Mouse (Mus musculus) urinary bladder, postnatal 25 days (tissue): ENCODE results near the gene Ubxn2a.
"Not testable (repeated sequence)": the region's sequence is repeated elsewhere in the genome, so short reads cannot be mapped to it uniquely, and the experiment has no call there.

Source experiments
- DNase-seq: peaks from one replicate; pipeline ENCODE4 v3.0.0; 2022; ENCODE audit warnings: low spot score

Gene Ubxn2a

DNA sequence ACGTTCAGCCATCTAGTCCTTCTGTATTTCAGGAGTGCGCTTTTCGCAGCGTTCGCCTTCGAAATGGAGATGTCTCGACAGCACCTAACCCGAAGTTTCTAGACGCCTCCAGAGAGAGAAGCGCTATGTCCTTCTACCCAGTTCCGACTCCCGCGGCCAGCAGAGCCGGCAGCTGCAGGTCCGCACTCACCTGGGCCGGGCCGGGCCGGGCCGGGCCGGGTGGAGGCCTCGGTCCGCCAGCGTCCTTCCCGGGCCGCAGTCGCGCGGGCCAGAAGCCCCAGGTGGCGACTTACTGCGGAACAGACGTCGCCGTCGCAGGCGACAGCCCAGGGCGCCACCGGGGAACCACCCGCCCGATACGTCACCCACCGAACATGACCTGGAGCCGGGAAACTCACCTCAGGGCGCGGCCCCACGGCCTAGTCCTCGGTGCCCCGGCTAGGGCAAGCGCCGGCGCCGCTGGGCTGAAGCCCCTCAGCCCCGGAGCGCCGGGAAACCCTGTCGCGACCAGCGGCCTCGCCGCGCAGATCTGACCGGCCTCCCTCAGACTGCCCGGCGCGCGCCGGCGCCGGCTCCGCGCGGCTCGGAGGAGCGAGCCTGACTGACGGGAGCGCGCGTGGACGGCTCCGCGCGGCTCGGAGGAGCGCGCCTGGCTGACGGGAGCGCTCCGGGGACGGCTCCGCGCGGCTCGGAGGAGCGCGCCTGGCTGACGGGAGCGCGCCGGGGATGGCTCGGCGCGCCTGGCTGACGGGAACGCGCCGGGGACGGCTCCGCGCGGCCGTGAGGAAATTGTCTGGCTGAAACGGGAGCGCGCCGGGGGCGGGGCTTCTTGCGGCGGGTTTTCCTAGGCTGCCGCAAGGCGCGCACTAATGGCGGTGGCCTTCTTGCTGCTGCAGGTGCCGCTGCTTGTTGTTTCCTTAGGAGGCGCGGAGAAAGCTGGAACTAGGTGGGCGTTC is at the start of gene Ubxn2a:
TSS of gene Ubxn2a (minus strand) at position 755 of the 956 bp plus-strand sequence.
- peak; percentile 97 for DNase-seq

DNA sequence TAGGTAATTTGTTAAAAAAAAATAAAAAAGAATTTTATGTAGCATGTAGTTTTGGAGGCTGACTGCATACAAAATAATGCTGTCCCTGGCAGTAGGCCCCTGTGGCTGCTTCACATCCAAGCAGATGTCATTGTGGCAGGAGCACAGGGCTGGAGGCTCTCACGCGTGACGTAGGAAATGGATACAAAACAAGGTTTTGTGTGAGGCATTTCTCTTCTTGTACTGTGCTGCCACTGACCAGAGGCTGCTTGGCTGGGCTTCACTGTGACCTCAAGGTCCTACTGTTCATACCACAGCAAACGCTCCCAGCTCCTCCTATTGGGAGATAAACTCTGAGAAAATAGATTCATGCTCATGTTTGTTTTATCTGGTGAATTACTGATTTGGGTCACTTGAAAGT is 45.7 kb upstream of the Ubxn2a start:
- no peak for DNase-seq

DNA sequence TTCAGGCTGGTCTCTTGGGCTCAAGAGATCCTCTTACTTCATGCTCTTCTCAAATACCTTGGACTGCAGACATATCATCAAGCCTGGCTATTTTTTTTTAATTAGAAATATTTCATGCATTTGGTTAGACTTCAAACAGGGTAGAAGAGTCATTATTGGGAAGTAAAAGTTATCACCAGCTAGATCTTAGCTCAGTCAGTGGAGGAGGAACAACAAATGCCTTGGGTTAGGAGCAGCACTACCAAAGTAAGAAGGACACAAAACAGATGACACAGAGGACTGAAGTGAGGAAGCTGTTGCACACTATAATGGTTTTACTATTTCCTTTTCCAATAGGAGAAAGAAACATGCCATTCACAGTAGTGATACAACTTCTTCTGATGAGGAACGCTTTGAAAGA is 44.8 kb upstream of the Ubxn2a start:
- no peak for DNase-seq

DNA sequence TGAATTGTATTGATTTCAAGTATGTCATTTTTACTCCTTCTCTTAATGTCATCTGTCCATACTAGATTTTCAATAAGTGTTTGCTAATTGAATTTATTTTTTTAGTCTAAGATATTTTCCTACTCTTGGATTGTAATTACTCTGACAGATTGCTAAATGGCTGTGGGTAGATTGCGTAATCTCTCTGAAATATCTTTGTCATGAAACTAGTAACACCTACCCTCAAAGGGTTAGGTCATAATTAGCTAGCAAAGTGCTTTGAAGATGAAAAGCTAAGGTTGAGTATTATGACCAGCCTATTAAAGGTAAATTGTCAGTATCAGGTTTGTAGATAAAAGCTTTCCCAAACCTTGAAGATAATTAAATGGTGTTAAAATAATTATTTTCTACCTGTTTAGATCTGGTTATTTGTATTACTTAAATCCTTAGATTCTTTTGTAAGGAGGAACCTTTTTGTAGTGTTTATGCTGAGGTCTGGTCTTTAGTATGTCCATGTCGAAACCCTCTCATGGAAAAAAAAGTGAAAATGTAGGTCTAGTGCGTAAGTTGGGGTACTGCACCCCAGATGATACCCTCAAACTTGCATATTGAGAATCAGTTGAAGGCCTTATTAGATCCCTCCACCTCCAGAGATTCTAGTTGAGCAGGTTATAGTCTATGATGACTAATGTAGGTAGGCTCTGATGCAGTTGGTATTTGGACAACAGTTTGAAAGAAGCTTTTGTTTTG is 23.5 kb upstream of the Ubxn2a start:
- DNase-seq: no peak

DNA sequence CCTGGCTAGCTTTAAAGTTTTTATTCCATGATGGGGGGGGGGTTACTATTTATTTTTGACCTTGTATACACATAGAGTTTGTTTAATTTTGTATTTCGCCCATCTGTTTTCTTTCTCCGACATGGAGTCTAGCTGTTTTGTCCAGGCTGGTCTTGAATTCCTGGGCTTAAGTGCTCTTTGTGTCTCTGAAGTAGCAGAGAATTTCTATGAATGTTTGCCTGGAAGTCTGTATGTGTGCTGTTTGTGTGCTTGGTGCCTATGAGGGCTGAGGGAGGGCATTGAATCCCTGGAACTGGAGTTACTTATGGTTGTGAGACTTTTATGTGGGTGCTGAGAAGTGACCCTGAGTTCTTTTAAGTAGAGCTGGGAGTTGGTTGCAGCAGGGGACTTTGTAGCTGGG is 20.7 kb upstream of the Ubxn2a start:
- no peak for DNase-seq

DNA sequence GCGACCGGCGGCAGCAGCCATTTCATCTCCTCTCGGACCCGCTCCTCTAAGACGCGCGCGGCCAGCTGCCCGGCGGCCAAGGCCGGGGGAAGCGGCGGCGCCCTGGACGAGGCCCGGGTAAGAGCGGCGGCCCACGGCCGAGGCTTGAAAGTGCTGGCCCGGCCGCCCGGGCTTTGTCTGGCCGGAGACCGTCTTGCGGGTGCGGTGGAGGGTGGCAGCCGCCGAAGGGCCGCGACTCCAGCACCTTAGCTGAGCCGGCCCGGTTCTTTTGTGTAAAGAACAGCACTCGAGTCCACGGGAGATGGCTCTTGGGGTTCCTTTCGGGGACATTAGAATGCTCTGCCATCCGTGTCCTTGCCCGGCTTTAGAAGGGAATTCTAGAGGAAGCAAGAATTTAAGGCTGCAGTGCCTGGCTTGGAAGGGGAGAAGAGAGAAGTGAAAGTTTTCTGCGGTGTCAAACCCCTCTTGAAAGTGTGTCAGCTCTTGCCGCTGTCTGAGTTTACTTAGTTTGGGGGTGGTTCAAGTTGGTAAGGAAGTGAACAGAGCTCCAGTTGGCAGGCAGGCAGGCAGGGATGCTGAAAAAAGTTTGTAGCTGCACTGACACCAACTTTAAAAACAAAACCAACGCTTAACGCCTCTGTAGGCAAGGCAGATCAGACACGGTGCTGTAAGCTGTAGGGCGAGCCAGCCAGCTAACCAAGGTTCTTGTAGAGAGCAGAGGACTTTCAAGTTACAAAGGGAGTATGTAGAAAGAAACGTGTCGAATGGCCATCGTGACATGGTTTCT is 10.5 kb upstream of the Ubxn2a start:
- peak; percentile 47 for DNase-seq

DNA sequence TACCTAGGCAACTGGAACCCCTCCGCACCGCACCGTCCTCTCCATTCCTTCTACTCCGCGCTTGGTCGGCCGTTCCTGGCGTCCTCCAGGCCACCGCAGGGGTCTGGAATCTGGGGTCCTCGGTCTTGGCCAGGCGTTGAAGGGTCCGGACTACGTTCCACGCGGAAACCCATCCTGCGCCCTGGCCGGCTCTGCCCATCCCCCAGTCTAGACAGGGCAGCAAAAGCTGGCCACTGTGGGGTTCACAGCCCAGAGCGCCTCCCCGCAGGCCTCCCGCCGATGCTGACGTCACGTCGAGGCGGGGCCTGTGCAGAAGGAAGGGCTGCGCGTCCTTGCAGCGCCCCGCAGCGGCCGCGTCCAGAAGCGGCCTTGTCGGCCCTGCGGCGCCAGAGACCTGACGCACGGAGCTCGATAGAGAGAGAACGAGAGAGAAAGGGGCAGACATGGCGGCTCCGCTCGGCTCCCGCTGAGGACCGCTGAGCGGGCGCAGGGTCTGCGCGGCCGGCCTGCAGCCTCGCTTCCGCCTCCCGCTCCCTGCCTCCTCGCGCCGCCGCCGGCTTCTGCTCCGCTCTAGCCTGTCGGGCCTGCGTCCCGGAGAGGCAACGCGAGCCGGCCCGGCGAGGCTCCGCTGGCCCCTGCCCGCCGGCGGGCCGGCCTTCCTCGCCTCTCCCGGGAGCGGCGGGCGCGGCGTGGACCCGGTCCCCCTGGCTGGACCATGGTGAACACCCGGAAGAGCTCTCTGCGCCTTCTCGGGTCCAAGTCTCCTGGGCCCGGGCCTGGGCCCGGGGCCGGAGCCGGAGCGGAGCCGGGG is 9.7 kb upstream of the Ubxn2a start, which contains the start of gene Atad2b:
TSS of gene Atad2b (plus strand) at position 360 of the 811 bp plus-strand sequence.
- DNase-seq: peak; percentile 98

DNA sequence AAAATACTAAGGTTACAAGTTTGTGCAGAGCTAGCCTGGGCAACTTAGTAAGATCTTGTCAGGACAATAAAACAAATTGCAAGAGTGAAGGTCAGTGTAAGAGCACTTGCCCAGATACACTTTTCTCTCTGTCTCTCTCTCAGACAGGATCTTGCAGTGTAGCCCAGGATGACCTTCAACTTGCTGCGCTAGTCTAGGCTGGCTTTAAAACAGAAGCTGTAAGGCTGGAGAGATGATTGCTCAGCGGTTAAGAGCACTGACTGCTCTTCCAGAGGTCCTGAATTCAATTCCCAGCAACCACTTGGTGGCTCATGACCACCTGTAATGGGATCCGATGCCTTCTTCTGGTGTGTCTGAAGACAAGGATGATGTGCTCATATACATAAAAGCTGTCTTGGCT is 7.4 kb upstream of the Ubxn2a start:
- DNase-seq: no peak

DNA sequence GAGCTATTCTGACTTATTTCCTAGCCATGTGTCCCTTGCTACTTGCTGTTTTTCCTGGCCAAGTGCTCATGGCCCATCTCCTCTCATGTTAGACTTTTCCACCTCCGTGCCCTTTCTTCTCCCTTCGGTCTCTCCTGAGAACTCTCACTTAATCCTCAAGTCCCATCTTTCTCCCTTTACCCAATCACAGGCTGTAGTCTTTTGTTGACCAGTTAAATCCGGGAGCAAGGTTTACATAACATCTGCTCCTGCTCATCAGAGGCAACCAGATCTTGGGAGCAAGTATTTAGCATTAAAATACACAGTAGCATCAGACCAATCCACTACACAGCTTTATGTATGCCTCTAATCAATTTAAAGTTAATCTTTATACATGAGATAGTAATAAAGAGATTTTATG is 6.9 kb upstream of the Ubxn2a start:
- no peak for DNase-seq

DNA sequence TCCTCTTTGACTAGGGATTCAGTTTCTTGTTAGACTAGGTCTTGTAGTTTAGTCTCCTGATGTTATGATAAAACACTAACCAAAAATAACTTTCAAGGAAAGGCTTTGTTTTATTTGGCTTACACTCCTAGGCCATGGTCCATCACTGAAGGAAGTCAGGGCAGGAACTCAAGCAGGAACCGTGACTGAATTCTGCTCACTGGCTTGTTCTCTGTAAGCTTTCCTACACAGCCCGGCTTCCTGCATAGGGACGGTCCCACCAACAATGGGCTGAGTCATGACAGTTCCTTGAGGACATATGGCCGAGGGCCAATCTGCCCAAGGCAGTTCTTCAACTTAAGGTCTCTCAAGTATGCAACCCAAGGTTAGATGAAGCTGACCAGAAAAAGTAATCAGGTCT is 4.2 kb upstream of the Ubxn2a start:
- DNase-seq: no peak

DNA sequence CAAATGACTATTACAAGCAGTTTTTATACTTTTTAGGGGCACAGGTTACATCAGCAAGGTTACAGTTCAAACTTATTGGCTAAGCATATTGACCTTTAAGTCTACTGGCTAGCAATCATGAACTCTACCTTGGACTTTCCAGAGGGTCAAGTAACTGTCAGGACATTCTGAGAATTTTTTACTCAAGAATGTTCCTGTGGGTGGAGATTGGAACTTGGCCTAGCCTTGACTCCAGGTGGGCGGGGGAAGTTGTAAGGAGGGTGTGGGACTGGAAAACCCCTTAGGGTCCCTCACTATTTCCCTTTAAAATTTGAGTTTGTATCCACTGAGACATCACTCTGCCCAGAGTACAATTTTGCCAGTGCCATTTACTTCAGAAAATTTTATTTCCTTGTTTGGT is 3.0 kb upstream of the Ubxn2a start:
- not testable (repeated sequence) for DNase-seq

DNA sequence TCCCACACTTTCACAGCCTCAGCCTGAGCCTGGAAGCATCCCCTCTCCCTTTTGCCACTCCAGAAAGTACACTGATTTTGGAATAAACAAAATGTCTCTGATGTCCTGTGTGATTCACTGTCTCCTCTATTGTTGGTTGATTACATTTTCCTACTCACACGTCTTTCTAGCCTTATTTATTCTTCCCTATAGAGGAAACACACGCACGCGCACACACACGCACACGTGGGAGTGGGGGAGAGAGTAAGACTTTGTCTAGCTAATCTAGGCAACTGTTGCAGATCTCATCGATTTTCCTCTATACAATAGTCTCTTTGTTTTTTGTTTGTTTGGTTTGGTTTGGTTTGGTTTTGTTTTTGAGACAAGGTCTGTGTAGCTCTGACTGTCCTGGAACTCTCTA is 886 bp upstream of the Ubxn2a start:
- no peak for DNase-seq

DNA sequence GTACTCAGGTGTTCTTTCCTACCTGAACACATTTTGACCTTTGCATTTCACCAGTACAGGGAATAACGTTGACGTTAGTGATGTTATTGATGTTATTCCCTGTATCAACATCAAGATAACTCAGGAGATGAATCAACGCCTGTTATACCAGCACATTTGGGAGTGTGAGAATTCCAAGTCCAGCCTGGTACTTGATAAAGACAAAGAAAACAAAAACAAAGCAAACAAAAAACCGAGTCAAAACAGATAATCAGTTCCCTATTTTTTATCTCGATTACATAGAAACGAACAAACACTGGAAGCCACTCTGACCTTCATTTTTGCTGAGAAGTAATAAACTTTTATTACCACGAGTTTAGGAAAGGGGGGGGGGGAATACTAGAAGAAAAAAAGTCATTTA is 1.0 kb downstream of the Ubxn2a start:
- DNase-seq: no peak

DNA sequence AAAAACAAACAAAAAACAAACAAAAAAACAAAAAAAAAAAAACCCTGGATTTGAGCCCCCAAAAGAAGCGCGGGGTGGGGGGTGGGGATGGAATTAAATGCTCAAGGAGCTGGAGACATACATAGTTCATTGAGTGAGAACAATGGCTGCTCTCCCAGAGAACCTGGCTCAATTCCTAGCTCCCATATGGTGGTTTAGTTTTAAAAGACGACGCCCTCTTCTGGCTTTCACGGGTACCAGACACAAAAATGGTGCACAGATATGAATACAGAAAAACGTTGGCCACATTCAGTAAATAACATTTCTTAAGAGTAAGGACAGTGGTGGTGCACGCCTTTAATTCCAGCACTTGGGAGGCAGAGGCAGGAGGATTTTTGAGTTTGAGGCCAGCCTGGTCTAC is 1.6 kb downstream of the Ubxn2a start:
- no peak for DNase-seq

DNA sequence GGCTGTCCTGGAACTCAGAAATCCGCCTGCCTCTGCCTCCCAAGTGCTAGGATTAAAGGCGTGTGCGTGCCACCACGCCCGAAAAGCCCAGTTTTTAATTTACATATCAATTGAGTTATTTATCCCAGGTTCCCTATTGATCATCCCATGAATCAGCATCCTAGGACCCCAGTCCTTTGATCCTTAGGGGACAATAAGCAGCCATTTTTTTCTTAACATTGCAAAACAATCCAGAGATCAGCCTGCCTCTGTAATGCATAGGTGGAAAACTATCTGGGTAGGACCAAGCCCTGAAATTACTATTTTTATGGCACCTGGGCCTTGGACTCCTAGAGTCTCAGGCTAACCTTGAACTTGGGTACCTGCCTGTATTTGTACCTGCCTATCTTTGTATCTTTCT is 9.5 kb downstream of the Ubxn2a start:
- DNase-seq: no peak

DNA sequence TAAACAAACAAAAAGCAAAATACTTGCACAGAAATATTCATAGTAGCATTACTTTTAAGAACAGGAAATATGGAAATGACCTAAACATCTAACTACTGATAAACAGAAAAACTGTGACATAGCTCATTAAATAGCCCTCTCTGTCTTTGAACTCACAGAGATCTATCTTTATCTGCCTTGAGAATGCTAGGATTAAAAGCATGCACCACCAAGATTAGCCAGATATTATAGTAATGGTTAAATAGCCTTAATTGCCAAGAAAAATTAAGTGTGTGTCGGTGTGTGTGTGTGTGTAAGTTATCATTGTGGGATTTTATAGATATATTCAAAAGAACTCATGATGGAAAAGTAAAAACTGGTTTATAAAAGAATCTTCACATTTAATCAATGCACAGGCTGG is 17.6 kb downstream of the Ubxn2a start:
- no peak for DNase-seq

DNA sequence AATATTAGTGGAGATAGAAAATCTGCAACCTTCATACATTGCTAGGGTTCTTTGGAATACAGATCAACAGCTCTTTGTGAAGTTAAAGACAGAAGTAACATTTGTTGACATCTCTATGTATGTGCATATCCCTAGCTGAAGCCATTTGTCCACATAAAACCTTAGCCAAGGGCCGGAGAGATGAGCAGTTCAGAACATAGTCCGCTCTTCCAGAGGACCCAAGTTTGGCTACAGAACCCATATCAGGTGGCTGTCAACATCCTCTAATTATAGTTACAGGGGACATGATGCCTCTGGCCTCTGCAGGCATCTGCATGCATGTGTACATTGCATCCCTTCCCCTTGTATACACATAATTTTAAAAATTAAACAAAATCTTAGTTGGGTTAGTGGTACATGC is 18.3 kb downstream of the Ubxn2a start:
- DNase-seq: no peak

DNA sequence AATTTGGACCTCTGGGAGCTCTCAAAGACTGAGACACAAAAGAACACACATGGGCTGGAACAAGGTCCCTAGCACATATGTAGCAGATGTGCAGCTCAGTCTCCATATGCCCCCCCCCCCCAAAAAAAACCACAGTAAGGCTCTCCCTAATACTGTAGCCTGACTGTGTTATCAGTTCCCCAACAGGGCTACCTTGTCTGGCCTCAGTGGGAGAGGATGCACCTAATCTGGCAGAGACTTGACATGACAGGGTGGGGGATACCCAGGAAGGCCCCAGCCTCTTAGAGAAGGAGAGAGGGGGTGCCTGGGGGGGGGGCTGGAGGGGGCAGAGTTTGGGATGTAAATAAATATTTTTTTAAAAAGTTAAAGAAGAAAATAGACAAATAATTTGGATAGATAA is 18.8 kb downstream of the Ubxn2a start:
- DNase-seq: no peak

DNA sequence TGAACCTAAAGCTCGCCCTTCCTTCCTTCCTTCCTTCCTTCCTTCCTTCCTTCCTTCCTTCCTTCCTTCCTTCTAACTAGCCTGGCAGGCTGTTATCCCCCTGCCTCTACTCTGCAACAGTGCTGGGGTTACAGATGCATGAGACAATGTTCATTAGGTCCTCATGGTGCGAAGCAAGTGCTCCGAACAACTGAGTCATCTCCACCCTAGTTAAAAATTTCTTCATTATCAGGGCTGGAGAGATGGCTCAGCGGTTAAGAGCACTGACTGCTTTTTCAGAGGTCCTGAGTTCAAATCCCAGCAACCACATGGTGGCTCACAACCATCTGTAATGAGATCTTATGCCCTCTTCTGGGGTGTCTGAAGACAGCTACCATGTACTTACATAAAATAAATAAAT is 20.9 kb downstream of the Ubxn2a start:
- DNase-seq: not testable (repeated sequence)

DNA sequence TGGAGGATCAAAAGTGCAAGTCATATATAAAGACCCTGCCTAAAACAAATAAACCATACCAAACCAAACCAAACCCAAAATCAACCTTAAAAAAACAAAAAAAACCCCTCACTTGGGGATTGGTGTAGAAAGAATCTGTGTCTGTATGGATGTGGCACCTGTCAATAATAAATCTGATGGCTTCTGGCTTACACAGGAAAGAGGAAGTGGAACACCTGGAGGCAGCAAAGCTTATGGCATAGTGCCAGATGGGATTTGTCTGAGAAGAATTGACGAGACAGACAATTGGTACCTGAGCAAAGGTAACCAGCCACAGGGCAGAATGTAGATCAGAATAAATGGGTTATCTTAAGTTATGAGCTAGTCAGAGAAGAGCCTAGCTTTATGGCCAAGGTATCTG is 22.4 kb downstream of the Ubxn2a start:
- DNase-seq: no peak

DNA sequence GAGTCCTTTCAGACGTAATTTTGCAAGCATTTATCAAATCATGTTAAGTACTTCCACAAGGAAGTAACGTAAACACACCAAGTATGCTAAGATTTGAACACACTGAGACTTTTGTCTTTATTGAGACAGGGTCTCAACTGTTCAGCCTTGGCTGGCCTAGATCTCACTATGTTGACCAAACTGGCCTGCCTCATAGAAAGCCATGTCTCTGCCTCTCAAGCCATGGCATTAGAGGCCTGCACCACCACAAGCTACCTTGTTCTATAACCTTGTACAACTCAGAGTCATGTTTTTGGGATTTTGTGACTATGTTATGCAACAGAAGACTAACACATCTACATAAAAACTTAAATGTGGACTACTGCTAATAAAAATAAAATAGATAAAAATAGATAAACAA is 25.4 kb downstream of the Ubxn2a start:
- DNase-seq: no peak

DNA sequence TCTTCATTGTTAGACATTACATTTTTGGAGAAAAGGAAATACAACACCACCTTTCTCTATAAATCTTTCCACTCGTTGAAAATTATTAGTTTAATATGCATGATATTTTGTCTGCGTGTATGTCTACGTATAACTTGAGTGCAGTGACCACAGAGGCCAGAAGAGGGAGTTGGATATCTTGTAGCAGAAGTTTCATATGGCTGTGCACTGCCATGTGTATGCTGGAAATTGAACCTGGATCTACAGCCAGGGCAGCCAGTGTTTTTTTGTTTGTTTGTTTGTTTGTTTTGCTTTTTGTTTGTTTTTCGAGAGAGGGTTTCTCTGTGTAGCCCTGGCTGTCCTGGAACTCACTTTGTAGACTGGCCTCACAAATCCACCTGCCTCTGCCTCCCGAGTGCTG is 28.5 kb downstream of the Ubxn2a start:
- no peak for DNase-seq
